Mouse (Mus musculus) forebrain, embryonic 16.5 days (tissue): ENCODE measurements around the gene Npr2. TPM values are rescaled to one million over a fixed set of nuclear protein-coding genes. Genes with fewer than 3 reads are reported as not detected.
A peak's percentile ranks its signal among the peaks of the same experiment; 100 is the strongest.

Experiments used
- ATAC-seq: fragments of 200-750 bp; cut with Nextera tagmentation; 2 replicates; pipeline ENCODE4 v1.8.0; 2017; ENCODE audit warnings: mild to moderate bottlenecking, moderate library complexity
- H3K27ac ChIP-seq: fragments of 300-500 bp; sonication (generic); 2 replicates; pipeline ENCODE4 v1.5.1; 2014; ENCODE audit warnings: low read length, control low read depth
- H3K27me3 ChIP-seq: fragments of 300-500 bp; sonication (generic); replicated peaks from 2 replicates; pipeline ENCODE4 v1.6.1; 2014; ENCODE audit warnings: low read length; ENCODE audit not compliant: control insufficient read depth, insufficient read depth
- H3K36me3 ChIP-seq: fragments of 300-500 bp; sonication (generic); 2 replicates; pipeline ENCODE4 v1.6.1; 2014; ENCODE audit not compliant: control insufficient read depth, insufficient read depth
- H3K4me1 ChIP-seq: fragments of 300-500 bp; sonication (generic); replicated peaks from 2 replicates; pipeline ENCODE4 v1.6.1; 2014; ENCODE audit warnings: low read length; ENCODE audit not compliant: control insufficient read depth, insufficient read depth
- H3K4me2 ChIP-seq: fragments of 300-500 bp; sonication (generic); 2 replicates; pipeline ENCODE4 v1.6.1; 2014; ENCODE audit warnings: mild to moderate bottlenecking, low read length, control low read depth
- H3K4me3 ChIP-seq: fragments of 300-500 bp; sonication (generic); replicated peaks from 2 replicates; pipeline ENCODE4 v1.5.1; 2014; ENCODE audit warnings: mild to moderate bottlenecking, low read length, control low read depth
- H3K9ac ChIP-seq: fragments of 300-500 bp; sonication (generic); replicated peaks from 2 replicates; pipeline ENCODE4 v1.6.1; 2014; ENCODE audit warnings: low read depth, low read length, control low read depth
- H3K9me3 ChIP-seq: fragments of 300-500 bp; sonication (generic); 2 replicates; pipeline ENCODE4 v1.6.1; 2016; ENCODE audit warnings: low read length; ENCODE audit not compliant: control insufficient read depth
- WGBS: fragments of 180-500 bp; shearing (Covaris S2); extraction: QIAGEN DNeasy Blood & Tissue Kit; methylation state at CpG from one replicate; pipeline ENCODE4 v1.1.7; 2014; 5-methylcytosine and 5-hydroxymethylcytosine counted together
- polyA plus RNA-seq: library from polyadenylated mRNA; unstranded; fragments of >200 nt; fragmentation: Nextera tagmentation; extraction: Ambion mirVana; gene quantifications from 2 replicates; pipeline ENCODE4 v1.2.1, GENCODE M21; 2015

The Npr2 gene
- polyA plus RNA-seq, 1 experiment from 2014 or later, result 15.0 TPM

DNA sequence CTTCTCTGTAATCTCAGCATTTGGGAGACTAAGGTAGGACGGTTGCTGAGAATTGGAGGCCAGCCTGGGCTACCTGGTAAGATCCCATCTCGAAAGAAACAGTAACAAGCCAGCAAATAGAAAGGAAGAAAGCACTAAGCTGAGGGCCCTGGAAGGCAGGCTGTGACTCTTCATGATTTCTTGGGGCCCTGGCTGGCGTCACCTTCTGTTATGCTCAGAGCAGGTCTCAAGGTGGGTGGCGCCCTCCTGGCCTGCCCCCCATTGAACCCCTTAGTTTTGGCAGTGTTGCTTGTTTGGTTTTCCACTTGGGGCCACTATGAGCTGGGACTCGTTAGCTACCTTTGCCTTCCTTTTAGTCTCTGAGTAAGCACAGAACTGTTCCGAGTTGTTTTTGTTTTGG is 5.0 kb downstream of the Npr2 start:
- H3K9ac ChIP-seq, result no peak overlapping the region
- H3K9me3 ChIP-seq, result no peaks in the 10 kb centered on the region
- WGBS, result 52% methylated on average over 6 of the region's 6 CpGs
- H3K4me2 ChIP-seq, result no peak overlapping the region
- H3K4me3 ChIP-seq, result no peak overlapping the region
- no peak for ATAC-seq
- H3K27me3 ChIP-seq, result no peaks in the 10 kb centered on the region
- H3K4me1 ChIP-seq, result peaks cover 20% of the 10 kb centered on the region
- no peaks in the 10 kb centered on the region for H3K36me3 ChIP-seq
- H3K27ac ChIP-seq, result no peak overlapping the region

DNA sequence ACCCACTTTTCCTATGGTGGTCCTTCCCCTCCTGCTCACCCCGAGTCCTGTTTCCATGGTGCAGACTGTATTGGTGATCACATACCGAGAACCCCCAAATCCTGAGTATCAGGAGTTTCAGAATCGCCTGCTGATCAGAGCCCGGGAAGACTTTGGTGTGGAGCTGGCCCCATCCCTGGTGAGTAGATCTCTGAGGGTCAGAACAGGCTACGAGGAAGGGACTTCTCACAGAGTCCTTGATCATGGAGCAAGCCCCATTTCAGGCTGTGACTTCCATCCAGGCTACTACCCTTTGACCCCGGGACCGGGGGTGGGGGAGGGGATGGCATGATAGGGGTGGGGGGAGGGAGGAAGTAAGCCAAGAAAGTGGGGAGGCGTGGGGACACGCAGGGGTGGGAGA is 8.3 kb downstream of the Npr2 start:
- WGBS, result 78% methylated on average over 9 of the region's 9 CpGs

DNA sequence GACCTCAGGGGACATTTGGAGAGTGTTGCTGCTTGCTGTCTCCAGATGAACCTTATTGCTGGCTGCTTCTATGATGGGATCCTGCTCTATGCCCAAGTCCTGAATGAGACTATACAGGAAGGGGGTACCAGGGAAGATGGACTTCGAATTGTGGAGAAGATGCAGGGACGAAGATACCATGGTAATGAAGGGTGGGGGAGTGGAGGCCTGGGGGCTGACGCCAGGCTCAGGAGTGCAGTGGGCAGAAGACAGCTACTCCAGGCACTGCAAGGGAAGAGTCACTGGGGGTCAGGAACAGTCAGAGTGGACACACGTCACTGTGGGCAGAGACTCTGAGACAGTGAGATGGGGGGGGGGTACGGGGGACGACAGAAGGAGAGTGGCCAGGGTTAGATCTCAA is 8.8 kb downstream of the Npr2 start:
- ATAC-seq, result no peak
- H3K36me3 ChIP-seq, result no peaks in the 10 kb centered on the region
- no peak overlapping the region for H3K4me3 ChIP-seq
- no peak overlapping the region for H3K27ac ChIP-seq
- 81% methylated on average over 6 of the region's 6 CpGs for WGBS
- H3K9ac ChIP-seq, result no peak overlapping the region
- H3K27me3 ChIP-seq, result no peaks in the 10 kb centered on the region
- no peaks in the 10 kb centered on the region for H3K4me1 ChIP-seq
- no peak overlapping the region for H3K4me2 ChIP-seq
- H3K9me3 ChIP-seq, result no peaks in the 10 kb centered on the region

More for the DNA sequence above, 8.3 kb downstream of the Npr2 start:
- Histone ChIP-seq H3K9ac (no peak overlapping the region), H3K4me3 (no peak overlapping the region), H3K4me1 (no peaks in the 10 kb centered on the region), H3K27ac (no peak overlapping the region), H3K9me3 (no peaks in the 10 kb centered on the region), H3K27me3 (no peaks in the 10 kb centered on the region), H3K36me3 (no peaks in the 10 kb centered on the region), H3K4me2 (no peak overlapping the region)
- ATAC-seq, result no peak

DNA sequence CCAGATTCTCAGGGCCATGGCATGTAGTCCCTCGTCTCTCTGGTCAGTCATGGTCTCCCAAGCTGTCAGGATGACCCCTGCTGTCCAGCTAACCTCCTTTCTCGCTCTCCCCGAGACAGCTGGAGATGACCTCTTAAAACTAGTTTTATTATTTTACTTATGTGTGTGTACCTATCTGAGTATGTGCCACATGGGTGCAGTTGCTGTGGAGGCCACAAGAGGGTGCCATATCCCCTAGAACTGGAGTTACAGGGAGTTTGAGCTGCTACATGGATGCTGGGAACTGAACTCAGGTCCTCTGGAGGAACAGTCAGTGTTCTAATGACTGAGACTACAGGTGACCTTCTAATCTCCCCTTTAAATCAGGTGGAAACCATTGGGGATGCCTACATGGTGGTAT is 18.0 kb downstream of the Npr2 start:
- WGBS, result 96% methylated on average over 3 of the region's 3 CpGs
- no peaks in the 10 kb centered on the region; the same call in 1 of the 2 replicates for H3K4me1 ChIP-seq

DNA sequence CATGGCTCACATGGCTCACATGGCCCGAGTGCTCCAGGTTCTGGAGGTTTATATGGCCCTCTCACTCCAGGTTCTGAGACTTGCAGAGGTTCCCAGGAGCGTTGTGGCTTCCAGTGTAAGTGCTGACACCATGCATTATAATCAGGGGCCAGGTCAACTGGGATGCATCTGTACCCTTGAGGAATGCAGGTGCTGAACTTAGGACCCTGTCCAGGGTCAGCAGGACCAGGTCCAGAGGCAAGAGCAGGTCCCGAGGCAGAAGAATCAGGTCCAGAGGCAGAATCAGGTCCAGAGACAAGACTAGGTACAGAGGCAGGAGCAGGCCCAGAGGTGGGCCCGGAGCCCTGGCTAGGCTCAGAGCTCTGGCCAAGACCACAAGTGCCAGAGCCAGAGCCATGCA is 21.0 kb downstream of the Npr2 start:
- H3K36me3 ChIP-seq, result 0 out of 2 replicates have a peak, but pooled peaks cover 8% of the 10 kb centered on the region
- peaks cover 8% of the 10 kb centered on the region for H3K4me1 ChIP-seq
- H3K27me3 ChIP-seq, result no peaks in the 10 kb centered on the region
- 90% methylated on average over 4 of the region's 4 CpGs for WGBS
- no peak overlapping the region for H3K9ac ChIP-seq
- H3K27ac ChIP-seq, result no peak overlapping the region
- no peak overlapping the region; the same call in 1 of the 2 replicates for H3K4me2 ChIP-seq
- peak overlapping the region; percentile 32 for H3K4me3 ChIP-seq
- no peak for ATAC-seq
- 0 out of 2 replicates have a peak, but pooled peaks cover 3% of the 10 kb centered on the region for H3K9me3 ChIP-seq

More for the DNA sequence above, 18.0 kb downstream of the Npr2 start:
- H3K4me2 ChIP-seq, result no peak overlapping the region
- H3K27me3 ChIP-seq, result no peaks in the 10 kb centered on the region
- no peak overlapping the region for H3K4me3 ChIP-seq
- H3K27ac ChIP-seq, result no peak overlapping the region
- H3K36me3 ChIP-seq, result 0 out of 2 replicates have a peak, but pooled peaks cover 8% of the 10 kb centered on the region
- ATAC-seq, result no peak
- no peak overlapping the region for H3K9ac ChIP-seq
- 0 out of 2 replicates have a peak, but pooled peaks cover 3% of the 10 kb centered on the region for H3K9me3 ChIP-seq

DNA sequence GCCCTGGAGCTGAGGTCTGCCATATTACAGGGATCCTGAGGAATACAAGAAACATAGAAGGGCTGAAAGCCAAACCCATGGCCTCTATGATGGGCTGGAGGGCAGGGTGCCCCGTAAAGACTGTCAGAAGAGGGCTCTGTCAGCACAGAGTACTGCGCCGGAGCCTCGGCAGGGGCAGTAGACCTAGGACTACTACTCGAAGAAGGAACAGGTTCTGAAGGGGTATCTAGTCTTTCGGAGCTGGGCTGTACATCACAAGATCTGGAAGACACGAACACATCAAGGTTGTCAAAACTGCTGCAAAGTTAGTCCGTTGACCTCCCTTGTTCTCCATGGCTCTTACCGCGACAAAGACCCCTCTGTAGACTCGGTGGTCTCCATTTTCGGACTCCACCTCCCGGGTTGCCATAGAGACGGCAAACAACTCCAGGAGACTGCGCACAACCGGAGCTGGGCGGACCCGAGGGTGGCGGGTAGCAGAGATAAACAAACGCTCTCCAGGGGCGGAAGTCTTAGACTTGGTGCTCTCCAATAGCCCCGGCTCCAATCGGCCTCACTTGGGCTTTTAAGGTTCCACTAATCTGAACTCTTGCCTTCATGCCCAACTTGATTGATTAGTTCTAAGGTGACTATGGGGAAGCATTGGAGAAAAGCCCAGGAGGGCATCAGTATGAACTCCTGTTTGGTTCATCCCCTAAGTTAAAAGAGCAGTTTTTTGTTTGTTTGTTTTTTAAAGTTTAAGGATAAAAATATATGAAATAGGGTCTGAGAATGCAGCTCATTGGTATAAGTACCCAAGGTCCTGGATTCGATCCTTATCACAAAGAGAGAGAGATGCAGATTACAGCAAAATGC is 21.7 kb downstream of the Npr2 start, which contains the start of gene Spag8:
Gene Spag8 (minus strand): TSS at position 434 of the 855 bp plus-strand sequence.
- Histone ChIP-seq H3K4me3 (peak within 1 kb of the TSS; percentile 32), H3K27ac (no peak within 1 kb of the TSS), H3K9ac (no peak within 1 kb of the TSS), H3K36me3 (0 out of 2 replicates have a peak, but pooled peaks cover 8% of the 10 kb centered on the region), H3K9me3 (0 out of 2 replicates have a peak, but pooled peaks cover 3% of the 10 kb centered on the region), H3K27me3 (no peaks in the 10 kb centered on the region), H3K4me1 (peaks cover 8% of the 10 kb centered on the region), H3K4me2 (peak within 1 kb of the TSS; percentile 22)
- 13% methylated on average over 24 of the region's 24 CpGs for WGBS
- no peak for ATAC-seq

DNA sequence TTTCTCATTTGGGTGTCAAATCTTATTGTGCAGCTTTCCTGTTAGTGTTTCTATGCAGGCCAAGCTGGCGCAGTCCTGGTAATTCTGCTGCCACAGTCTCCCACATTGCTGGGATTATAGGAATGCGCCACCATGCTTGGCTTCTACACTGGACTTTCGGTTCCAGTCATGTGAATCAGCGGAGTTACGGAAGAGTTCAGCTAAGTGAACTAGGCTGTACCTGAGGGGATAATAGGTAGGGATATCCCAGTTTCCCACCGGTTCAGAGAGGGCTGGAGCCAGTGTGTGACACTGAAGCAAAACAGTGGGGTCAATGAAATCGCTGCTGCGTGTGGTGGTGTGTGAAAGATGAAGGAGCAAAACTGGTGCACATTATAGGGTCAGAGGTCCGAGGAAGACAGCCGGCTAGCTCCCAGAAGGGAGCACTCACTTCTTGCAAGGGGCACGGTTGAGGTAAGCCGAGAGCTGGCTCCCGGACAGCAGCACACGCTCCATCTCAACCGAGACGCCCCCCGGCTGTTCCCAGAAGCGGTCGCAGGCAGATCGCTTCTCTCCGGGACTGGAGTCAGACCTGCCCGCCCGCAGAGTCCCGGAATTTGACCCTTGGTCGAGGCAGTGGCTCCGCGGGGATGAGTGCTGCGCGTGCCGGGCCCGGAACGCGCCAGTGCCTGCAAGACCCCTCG is 24.1 kb downstream of the Npr2 start:
- 3% methylated on average over 34 of the region's 34 CpGs for WGBS
- peaks cover 8% of the 10 kb centered on the region for H3K4me1 ChIP-seq
- H3K4me3 ChIP-seq, result peak overlapping the region; percentile 81
- H3K36me3 ChIP-seq, result no peaks in the 10 kb centered on the region
- H3K27me3 ChIP-seq, result no peaks in the 10 kb centered on the region
- H3K9me3 ChIP-seq, result no peaks in the 10 kb centered on the region
- H3K27ac ChIP-seq, result peak overlapping the region; percentile 92
- peak overlapping the region; percentile 91 for H3K4me2 ChIP-seq
- ATAC-seq, result peak; percentile 41
- H3K9ac ChIP-seq, result peak overlapping the region; percentile 92

DNA sequence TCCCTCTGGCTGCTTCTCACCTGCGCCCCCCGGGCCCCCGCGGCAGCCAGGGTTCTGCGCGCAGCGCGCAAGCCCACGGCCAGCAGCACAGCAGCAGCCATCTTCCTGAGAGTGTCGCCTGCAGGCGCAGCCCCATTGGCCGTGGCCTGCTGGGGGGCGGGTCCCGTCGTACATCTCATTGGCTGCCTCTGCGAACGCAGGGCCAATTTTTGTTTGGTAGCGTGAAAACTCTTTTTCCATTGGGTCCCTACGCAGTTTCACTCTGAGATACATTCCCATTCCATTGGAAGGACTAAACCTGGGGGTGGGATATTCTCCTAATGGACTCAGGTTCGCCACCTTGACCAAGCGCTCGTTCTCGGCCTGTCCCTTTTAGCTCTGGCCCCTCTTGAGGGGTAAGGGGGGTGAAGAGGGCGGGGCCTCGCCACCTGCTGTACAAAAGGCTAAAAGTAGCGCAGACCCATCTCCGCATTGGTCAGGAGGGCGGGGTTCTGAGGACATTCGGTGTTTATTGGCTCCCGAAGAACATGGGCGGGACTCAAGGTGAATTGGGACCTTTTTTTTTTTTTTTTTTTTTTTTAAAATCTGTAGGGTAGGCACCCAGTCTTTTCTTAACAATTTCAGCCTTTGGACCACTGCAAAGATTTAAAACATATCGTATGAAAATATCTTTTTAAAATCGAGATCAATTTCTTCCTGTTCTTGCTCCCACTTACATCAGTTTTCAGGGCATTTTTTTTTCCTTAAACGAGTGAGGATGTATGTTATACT is 24.8 kb downstream of the Npr2 start, which contains the start of gene Hint2:
Gene Hint2 (minus strand): TSS at position 128 of the 771 bp plus-strand sequence.
- peaks cover 8% of the 10 kb centered on the region for H3K4me1 ChIP-seq
- WGBS, result under 1% methylated on average over 34 of the region's 34 CpGs
- no peaks in the 10 kb centered on the region for H3K36me3 ChIP-seq
- peak within 1 kb of the TSS; percentile 92 for H3K9ac ChIP-seq
- peak within 1 kb of the TSS; percentile 92 for H3K27ac ChIP-seq
- peak within 1 kb of the TSS; percentile 91 for H3K4me2 ChIP-seq
- H3K4me3 ChIP-seq, result peak within 1 kb of the TSS; percentile 81
- peaks cover 5% of the 10 kb centered on the region; the same call in 1 of the 2 replicates for H3K27me3 ChIP-seq
- peak; percentile 98 for ATAC-seq
- H3K9me3 ChIP-seq, result no peaks in the 10 kb centered on the region
